Mouse (Mus musculus): ENCODE results near the gene Cdk5rap1. TPM values are rescaled to one million over a fixed set of nuclear protein-coding genes. Genes with fewer than 3 reads are reported as not detected.

The Cdk5rap1 gene
- polyA plus RNA-seq (2017; shearing (Covaris generic)): 18.1 TPM

GRCm38 (mm10) chr2:154372842-154373500, at the start of gene Cdk5rap1:
Gene Cdk5rap1, minus strand, starts transcription at chr2:154373010.

GRCm38 (mm10) chr2:154407643-154408445, 35.0 kb upstream of the Cdk5rap1 start, which contains the start of gene Snta1:
Gene Snta1, minus strand, starts transcription at chr2:154408099.

GRCm38 (mm10) chr2:154306927-154307326, 65.9 kb downstream of the Cdk5rap1 start, which contains the start of gene Bpifb9b:
Gene Bpifb9b, plus strand, starts transcription at chr2:154307227.

Other genes with a start within 250 kb of the Cdk5rap1 start
- gene Bpifa3, start 242.7 kb downstream of the Cdk5rap1 start, polyA plus RNA-seq (2017; shearing (Covaris generic)): not detected
- gene Bpifa1, start 230.1 kb downstream of the Cdk5rap1 start, polyA plus RNA-seq (2017; shearing (Covaris generic)): not detected
- not detected for gene Bpifa5, start 210.4 kb downstream of the Cdk5rap1 start, polyA plus RNA-seq (2017; shearing (Covaris generic))
- not detected for gene Bpifb1, start 182.2 kb downstream of the Cdk5rap1 start, polyA plus RNA-seq (2017; shearing (Covaris generic))
- gene Bpifb5, start 149.3 kb downstream of the Cdk5rap1 start, polyA plus RNA-seq (2017; shearing (Covaris generic)): not detected
- not detected for gene Bpifb9a, start 115.2 kb downstream of the Cdk5rap1 start, polyA plus RNA-seq (2017; shearing (Covaris generic))
- not detected for gene Bpifb9b, start 65.8 kb downstream of the Cdk5rap1 start, polyA plus RNA-seq (2017; shearing (Covaris generic))
- gene Snta1, start 35.1 kb upstream of the Cdk5rap1 start, polyA plus RNA-seq (2017; shearing (Covaris generic)): 0.24 TPM
- gene Cbfa2t2, start 63.5 kb upstream of the Cdk5rap1 start, polyA plus RNA-seq (2017; shearing (Covaris generic)): 30.7 TPM
- not detected for gene 1700003F12Rik, start 174.1 kb upstream of the Cdk5rap1 start, polyA plus RNA-seq (2017; shearing (Covaris generic))
- not detected for gene Actl10, start 178.8 kb upstream of the Cdk5rap1 start, polyA plus RNA-seq (2017; shearing (Covaris generic))
- gene Necab3, start 185.9 kb upstream of the Cdk5rap1 start, polyA plus RNA-seq (2017; shearing (Covaris generic)): 0.63 TPM
- gene E2f1, start 196.9 kb upstream of the Cdk5rap1 start, polyA plus RNA-seq (2017; shearing (Covaris generic)): 2.8 TPM
- gene Pxmp4, start 230.7 kb upstream of the Cdk5rap1 start, polyA plus RNA-seq (2017; shearing (Covaris generic)): 24.9 TPM
- 0.77 TPM for gene Zfp341, start 240.3 kb upstream of the Cdk5rap1 start, polyA plus RNA-seq (2017; shearing (Covaris generic))
- gene 4930519P11Rik, start 240.4 kb upstream of the Cdk5rap1 start, polyA plus RNA-seq (2017; shearing (Covaris generic)): 0.50 TPM

Data from CD4-positive, CD25-positive, alpha-beta regulatory T cell (primary cell).